Mouse (Mus musculus): ENCODE data around the gene Otulin. TPM values are rescaled to one million over a fixed set of nuclear protein-coding genes. Genes with fewer than 3 reads are reported as not detected.

The Otulin gene
- total RNA-seq (2021): 10 to 100 TPM; 18.8 to 21.4 TPM
- long read RNA-seq, experiment 1, transcript Otulin-201 (7 exons, 1,491 nt): major isoform, 14 of 27 reads
- long read RNA-seq, experiment 1, partial matches to known transcripts: 3 of 27 reads
- long read RNA-seq, experiment 1, other reads (novel, unspliced or antisense): 10 of 27 reads
- long read RNA-seq, experiment 2, transcript Otulin-201 (7 exons, 1,491 nt): major isoform, 13 of 34 reads
- long read RNA-seq, experiment 2, partial matches to known transcripts: 2 of 34 reads
- long read RNA-seq, experiment 2, other reads (novel, unspliced or antisense): 18 of 34 reads

DNA sequence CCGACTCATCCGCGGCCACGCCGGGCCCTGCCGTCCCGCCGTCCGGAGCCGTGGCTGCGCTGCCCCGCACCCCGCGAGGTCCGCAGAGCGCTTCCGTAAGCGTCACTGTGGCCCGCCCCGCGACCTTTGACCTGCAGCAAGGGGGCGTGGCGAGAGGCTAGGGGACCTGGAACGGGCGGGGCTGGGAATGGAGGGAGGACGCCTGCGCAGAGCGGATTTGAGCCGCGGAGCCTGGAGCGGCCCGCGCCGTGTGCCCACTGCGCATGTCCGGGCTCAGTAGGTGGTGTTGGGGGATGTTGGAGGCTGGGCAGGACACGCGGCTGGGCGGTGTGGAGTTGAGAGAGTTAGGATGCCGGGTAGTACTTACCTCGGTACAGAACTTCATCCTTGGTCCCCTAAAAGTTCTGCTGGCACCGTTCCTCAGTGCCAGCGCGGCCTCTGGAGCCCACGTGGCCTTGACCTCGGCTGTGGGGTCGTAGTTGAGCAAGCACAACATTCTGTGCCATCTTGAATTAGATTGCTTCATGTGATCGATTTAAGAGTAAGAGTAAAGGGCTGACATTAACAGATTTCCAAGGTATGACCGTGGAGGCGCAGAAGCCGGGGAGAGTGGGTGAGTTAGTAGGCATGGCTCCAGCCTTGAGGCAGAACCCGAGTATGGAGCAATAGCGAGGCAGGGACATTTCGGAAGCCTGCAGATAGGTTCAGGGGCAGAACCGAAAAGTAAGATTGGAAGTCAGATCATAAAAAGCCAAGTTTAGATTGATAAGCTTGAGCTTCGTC is at the start of gene Otulin:
Gene Otulin, minus strand, starts transcription at position 93 of the 783 bp plus-strand sequence.
- Histone ChIP-seq H3K4me3 (peak within 1 kb of the TSS; percentile 79), H3K27ac (peak within 1 kb of the TSS; percentile 89)
- intact Hi-C loops (cut with DNase I): no loop called here
- TF ChIP-seq CTCF (IDR thresholded peaks at IDR 0.05): no peak
- peak; percentile 99 to 100 for DNase-seq (ENCODE audit: extremely low spot score in 1 of 2, low spot score in 2 of 2)

DNA sequence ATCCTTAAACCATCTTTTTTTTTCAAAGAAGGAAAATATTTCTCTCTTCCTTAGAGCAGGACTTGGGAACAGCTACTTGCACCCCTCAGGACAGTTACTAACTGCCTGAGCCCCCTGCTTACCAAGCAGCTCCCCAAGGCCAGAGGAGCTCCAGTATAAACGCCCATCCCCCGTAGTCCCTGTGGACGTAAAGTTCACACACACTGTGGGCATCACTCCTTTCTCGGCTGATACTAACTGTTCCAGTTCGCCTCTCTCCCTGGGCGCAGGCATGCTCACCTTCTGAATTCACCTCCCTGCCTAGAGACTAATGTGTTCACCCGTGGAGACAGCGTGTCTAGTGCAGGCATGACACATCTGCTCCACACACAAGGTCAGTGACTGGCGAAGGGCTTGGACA is 48.0 kb upstream of the Otulin start:
- DNase-seq (ENCODE audit: extremely low spot score in 1 of 2, low spot score in 2 of 2): no peak
- TF ChIP-seq CTCF (IDR thresholded peaks at IDR 0.05): no peak
- no peak overlapping the region for H3K4me3 ChIP-seq
- intact Hi-C loops (cut with DNase I): no loop called here
- no peak overlapping the region for H3K27ac ChIP-seq

- intact Hi-C loops (cut with DNase I): no loop called here
- no peak for DNase-seq (ENCODE audit: extremely low spot score in 1 of 2, low spot score in 2 of 2)
- Histone ChIP-seq H3K27ac (no peak overlapping the region), H3K4me3 (no peak overlapping the region)
- no peak for TF ChIP-seq CTCF (IDR thresholded peaks at IDR 0.05)
Observed at GRCm38 (mm10) chr15:27677801-27678200, 47.3 kb upstream of the Otulin start.

DNA sequence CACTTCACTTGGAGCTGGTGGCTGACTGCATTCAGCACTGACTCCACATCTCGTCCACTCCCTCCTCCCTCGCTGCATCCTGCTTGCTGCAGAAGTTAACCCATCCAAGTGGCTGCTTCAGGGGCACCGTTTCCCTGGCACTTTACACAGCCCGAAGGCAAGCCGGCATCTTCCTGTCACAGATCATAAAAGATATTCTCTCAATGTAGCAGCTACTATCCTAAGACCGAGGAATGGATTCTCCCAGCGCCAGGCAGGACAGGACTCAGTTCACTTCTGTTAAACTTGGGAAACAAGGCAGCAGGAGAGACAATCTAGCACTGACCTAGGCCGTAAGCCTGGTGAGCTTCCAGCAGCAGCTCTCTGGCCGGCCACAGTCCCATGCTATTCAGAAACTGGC is 45.7 kb upstream of the Otulin start:
- intact Hi-C loops (cut with DNase I): no loop called here
- H3K4me3 ChIP-seq: no peak overlapping the region
- TF ChIP-seq CTCF (IDR thresholded peaks at IDR 0.05): no peak
- DNase-seq (ENCODE audit: extremely low spot score in 1 of 2, low spot score in 2 of 2): no peak
- H3K27ac ChIP-seq: no peak overlapping the region

DNA sequence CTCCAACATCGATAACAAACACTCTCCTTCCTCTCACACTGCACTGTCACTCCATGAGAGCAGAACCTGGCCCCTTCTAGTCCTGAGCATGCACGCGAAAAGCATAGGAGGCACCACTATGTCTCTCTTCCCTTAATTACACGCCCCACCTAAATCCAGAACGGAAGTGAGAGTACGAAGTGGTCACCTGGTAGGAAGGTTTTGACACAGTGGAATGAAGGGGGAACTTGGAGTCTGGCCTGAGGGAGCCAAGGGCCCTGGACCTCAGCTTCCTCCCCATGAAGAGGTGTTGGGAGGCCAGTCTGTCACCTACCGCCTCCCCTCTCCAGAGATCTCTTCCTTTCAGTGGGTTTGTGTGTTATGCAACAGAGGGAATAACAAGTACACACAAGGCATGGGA is 44.6 kb upstream of the Otulin start:
- H3K27ac ChIP-seq: no peak overlapping the region
- intact Hi-C loops (cut with DNase I): no loop called here
- H3K4me3 ChIP-seq: no peak overlapping the region
- DNase-seq (ENCODE audit: extremely low spot score in 1 of 2, low spot score in 2 of 2): no peak
- TF ChIP-seq CTCF (IDR thresholded peaks at IDR 0.05): no peak

- no peak overlapping the region for H3K4me3 ChIP-seq
- no peak for DNase-seq (ENCODE audit: extremely low spot score in 1 of 2, low spot score in 2 of 2)
- no peak for TF ChIP-seq CTCF (IDR thresholded peaks at IDR 0.05)
- intact Hi-C loops (cut with DNase I): no loop called here
- no peak overlapping the region for H3K27ac ChIP-seq
Observed at GRCm38 (mm10) chr15:27674041-27674440, 43.5 kb upstream of the Otulin start.

- intact Hi-C loops (cut with DNase I): no loop called here
- Histone ChIP-seq H3K4me3 (no peak overlapping the region), H3K27ac (no peak overlapping the region)
- no peak for DNase-seq (ENCODE audit: extremely low spot score in 1 of 2, low spot score in 2 of 2)
- TF ChIP-seq CTCF (IDR thresholded peaks at IDR 0.05): no peak
Observed at GRCm38 (mm10) chr15:27673151-27673550, 42.7 kb upstream of the Otulin start.

- intact Hi-C loops (cut with DNase I): no loop called here
- DNase-seq (ENCODE audit: extremely low spot score in 1 of 2, low spot score in 2 of 2): no peak
- TF ChIP-seq CTCF (IDR thresholded peaks at IDR 0.05): no peak
- Histone ChIP-seq H3K27ac (no peak overlapping the region), H3K4me3 (no peak overlapping the region)
Observed at GRCm38 (mm10) chr15:27672259-27672658, 41.8 kb upstream of the Otulin start.

GRCm38 (mm10) chr15:27671612-27672245 is 41.2 kb upstream of the Otulin start:
- intact Hi-C loops (cut with DNase I): no loop called here
- H3K4me3 ChIP-seq: no peak overlapping the region
- H3K27ac ChIP-seq: no peak overlapping the region
- no peak for TF ChIP-seq CTCF (IDR thresholded peaks at IDR 0.05)
- no peak for DNase-seq (ENCODE audit: extremely low spot score in 1 of 2, low spot score in 2 of 2)

DNA sequence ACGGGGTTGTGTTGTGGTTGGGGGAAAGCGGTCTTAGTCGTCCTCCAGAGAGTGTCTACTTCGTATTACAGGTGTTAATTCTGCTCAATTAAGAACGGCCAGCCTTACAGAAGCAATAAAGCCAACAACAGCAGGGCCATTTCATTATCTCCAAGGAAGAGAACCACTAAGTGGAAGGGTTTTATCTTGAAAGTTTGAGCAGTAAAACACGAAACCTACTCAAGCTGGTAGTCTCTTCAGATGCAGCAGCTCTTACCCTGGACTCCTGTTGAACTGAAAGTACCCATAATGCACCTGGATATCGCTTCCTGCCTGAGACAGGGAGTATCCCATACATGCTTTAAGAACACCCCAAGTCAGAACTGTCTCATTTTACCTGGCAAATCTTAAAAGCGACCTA is 40.2 kb upstream of the Otulin start:
- DNase-seq (ENCODE audit: extremely low spot score in 1 of 2, low spot score in 2 of 2): no peak
- Histone ChIP-seq H3K27ac (no peak overlapping the region), H3K4me3 (no peak overlapping the region)
- intact Hi-C loops (cut with DNase I): no loop called here
- no peak for TF ChIP-seq CTCF (IDR thresholded peaks at IDR 0.05)

GRCm38 (mm10) chr15:27669931-27670411 is 39.5 kb upstream of the Otulin start:
- intact Hi-C loops (cut with DNase I): no loop called here
- Histone ChIP-seq H3K4me3 (no peak overlapping the region), H3K27ac (peak overlapping the region; percentile 70)
- no peak for DNase-seq (ENCODE audit: extremely low spot score in 1 of 2, low spot score in 2 of 2)
- TF ChIP-seq CTCF (IDR thresholded peaks at IDR 0.05): no peak

- DNase-seq (ENCODE audit: extremely low spot score in 1 of 2, low spot score in 2 of 2): peak; percentile 37 to 55
- intact Hi-C loops (cut with DNase I): no loop called here
- H3K4me3 ChIP-seq: no peak overlapping the region
- no peak overlapping the region for H3K27ac ChIP-seq
- no peak for TF ChIP-seq CTCF (IDR thresholded peaks at IDR 0.05)
Observed at GRCm38 (mm10) chr15:27669276-27669675, 38.8 kb upstream of the Otulin start.
